Mouse (Mus musculus): Measurements from ENCODE around the gene Tram1l1. TPM values are rescaled to one million over a fixed set of nuclear protein-coding genes. Genes with fewer than 3 reads are reported as not detected.

The Tram1l1 gene
- polyA plus RNA-seq (2017; shearing (Covaris generic)): not detected

GRCm38 (mm10) chr3:124320821-124321576 is at the start of gene Tram1l1:
Gene Tram1l1, plus strand, starts transcription at chr3:124320855.

Other genes starting within 250 kb of the Tram1l1 start
- gene 1700006A11Rik, start 105.2 kb downstream of the Tram1l1 start, polyA plus RNA-seq (2017; shearing (Covaris generic)): not detected